Mouse (Mus musculus) liver, embryonic 14 days (tissue): ENCODE results near the gene Tmtc3. TPM values are rescaled to one million over a fixed set of nuclear protein-coding genes. Genes with fewer than 3 reads are reported as not detected.

Source experiments
- polyA plus RNA-seq: library from polyadenylated mRNA; depleted of rRNA; stranded (reverse); fragments of >200 nt; gene quantifications from 2 replicates; pipeline ENCODE4 v1.2.3, GENCODE M21; 2012; rRNA removed

Tmtc3 gene
- 3.6 and 4.0 TPM in 2 replicates for polyA plus RNA-seq

DNA sequence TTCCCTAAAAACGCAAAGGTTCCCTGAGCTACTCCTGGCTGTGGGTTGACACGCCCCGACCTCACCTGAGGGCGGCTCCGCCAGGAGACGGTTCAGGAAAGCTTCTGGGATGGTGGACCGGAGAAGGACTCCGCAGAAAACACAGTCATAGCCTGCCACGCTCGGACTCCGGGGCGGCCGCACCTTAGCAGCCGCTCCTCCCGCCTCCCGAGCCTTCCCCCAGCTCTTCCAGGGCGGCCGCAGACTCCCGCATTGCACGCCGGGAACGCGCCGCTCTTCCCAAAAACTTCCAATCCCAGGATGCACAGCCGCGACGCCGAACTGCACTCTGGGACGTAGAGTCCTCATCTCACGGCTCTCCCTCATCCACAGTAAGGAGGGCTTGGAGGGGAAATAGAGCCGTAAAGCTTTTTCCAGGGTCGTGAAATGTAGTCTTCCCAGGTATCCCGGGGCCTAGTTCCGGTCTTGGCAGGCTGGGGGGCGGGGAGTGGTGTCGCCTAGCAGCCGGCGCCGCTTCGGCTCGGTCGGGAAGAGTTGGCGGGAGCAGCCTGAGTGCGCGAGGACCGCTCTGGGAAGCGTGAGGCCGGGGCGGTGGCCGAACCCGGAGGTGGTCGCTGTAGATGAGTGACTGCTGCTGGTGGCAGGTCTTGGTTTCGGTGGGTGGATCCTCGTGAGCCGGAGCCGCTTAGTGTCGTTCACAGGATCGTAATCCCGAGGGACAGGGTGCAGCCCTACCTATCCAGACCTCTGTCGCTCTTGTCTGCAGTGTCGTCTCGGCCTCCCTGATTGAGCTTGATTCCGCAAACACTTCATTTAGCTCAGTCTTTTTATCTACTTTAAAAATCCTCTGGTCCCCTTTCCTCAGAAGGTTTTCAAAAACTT lies at the start of gene Tmtc3, which contains the start of gene Cep290:
Tmtc3 (minus strand) TSS at position 254 of the 882 bp plus-strand sequence.
Cep290 (plus strand) TSS at position 462 of the 882 bp plus-strand sequence.

Other genes starting within 250 kb of the Tmtc3 start
- not detected in 2 replicates for gene Gm4301, start 151.7 kb downstream of the Tmtc3 start, polyA plus RNA-seq
- gene Gm4302, start 146.5 kb downstream of the Tmtc3 start, polyA plus RNA-seq: not detected in 2 replicates
- not detected in 2 replicates for gene Gm4303, start 141.4 kb downstream of the Tmtc3 start, polyA plus RNA-seq
- not detected in 2 replicates for gene Gm4305, start 136.3 kb downstream of the Tmtc3 start, polyA plus RNA-seq
- gene Gm4307, start 126.0 kb downstream of the Tmtc3 start, polyA plus RNA-seq: not detected in 2 replicates
- not detected in 2 replicates for gene Gm4312, start 104.8 kb downstream of the Tmtc3 start, polyA plus RNA-seq
- gene Cep290, start 208 bp upstream of the Tmtc3 start, polyA plus RNA-seq: 3.8 and 4.1 TPM in 2 replicates
- 11.5 and 11.6 TPM in 2 replicates for gene 4930430F08Rik, start 103.1 kb upstream of the Tmtc3 start, polyA plus RNA-seq
- gene 1700017N19Rik, start 103.1 kb upstream of the Tmtc3 start, polyA plus RNA-seq: not detected in 2 replicates